Mouse (Mus musculus) layer of hippocampus, postnatal 14 days (tissue): Measurements from ENCODE around the gene Fam241b. TPM values are rescaled to one million over a fixed set of nuclear protein-coding genes. Genes with fewer than 3 reads are reported as not detected.

Source experiments
- DNase-seq, 2 experiments: peaks; one replicate each; pipeline ENCODE4 v3.0.0; 2021 to 2022; ENCODE audit warnings: low spot score in 2 of 2, mixed read lengths in 1 of 2
- total RNA-seq, 2 experiments: library from RNA; stranded (reverse); gene quantifications; 2 replicates each; pipeline ENCODE4 v1.2.3; 2021

The Fam241b gene
- total RNA-seq, 2 experiments from 2014 or later = 42.7 to 44.1 TPM

DNA sequence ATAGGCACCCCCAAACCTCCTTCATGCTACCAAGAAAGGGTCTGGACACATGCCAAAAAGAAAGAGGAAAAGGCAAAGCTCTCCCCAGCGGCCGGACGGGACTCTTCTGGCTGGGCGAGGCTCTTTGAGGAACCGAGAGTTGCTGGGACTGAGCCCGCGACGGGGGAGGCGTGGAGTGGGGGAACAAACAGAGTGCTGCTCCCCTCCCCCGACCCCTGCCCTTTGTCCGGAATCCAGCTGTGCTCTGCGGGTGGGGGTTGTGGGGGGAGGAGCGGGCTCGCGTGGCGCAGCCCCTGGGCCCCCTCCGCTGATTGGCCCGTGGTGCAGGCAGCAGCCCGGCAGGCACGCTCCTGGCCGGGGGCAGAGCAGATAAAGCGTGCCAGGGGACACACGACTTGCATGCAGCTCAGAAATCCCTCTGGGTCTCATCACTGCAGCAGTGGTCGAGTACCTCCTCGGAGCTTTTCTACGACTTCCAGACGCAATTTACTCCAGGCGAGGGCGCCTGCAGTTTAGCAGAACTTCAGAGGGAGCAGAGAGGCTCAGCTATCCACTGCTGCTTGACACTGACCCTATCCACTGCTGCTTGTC is 10.9 kb downstream of the Fam241b start, which contains the start of gene Neurog3:
TSS of gene Neurog3 (plus strand) at position 400 of the 591 bp plus-strand sequence.
- DNase-seq = no peak

DNA sequence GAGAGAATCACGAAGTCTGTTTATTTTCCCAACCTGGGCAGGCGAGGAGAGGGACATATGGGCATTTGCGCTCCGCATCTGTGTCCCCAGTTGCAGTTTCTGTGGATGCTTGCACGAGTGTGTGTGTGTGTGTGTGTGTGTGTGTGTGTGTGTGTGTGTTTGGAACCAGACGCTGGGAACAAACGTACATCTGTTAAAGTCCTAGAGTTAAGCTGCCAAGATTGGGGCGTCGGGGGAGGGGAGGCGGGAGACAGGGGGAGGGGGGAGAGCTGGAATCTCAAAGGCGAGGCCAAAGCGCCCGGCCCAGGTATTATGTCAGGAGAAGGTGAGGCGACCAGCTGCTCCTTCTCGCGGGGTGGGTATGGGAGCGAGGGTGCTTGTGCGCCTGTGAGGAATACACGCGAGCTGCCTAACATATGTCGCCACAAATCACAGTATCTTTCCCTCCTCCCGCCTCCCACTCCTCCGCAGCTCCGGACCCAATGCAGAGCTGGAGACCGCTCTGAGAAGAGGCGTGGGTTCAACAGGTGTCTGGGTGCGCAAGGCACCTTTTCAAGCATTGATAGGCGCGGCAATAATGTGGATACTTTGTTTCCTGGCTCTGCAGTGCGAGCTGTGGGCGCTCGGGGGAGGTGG is 15.3 kb downstream of the Fam241b start:
- peak; percentile 55 to 66 for DNase-seq

DNA sequence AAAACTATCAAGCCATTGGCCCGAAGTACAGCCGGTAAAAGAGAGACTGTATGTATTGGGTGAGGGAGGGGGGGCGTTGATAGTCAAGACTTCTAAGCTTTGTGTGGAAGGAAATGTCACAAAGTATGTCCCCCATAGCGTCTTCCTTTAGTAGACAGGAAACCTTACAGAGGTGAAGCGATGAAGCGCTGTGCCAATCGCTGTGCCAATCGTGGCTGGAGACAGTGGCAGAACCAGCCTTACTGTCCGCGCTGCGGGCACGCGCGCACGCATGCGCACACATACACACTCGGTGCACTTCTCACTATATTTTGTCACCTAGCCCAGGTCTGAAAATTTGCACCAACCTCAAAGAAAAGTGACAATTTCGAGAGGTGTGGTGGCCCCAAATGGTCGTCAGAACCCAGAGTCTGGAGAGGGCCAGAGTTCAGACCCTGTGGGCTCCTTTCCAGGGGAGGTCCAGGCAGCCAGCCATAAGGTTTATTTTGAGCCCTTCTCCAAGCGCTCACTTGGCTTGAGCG is 15.9 kb downstream of the Fam241b start:
- DNase-seq = no peak

DNA sequence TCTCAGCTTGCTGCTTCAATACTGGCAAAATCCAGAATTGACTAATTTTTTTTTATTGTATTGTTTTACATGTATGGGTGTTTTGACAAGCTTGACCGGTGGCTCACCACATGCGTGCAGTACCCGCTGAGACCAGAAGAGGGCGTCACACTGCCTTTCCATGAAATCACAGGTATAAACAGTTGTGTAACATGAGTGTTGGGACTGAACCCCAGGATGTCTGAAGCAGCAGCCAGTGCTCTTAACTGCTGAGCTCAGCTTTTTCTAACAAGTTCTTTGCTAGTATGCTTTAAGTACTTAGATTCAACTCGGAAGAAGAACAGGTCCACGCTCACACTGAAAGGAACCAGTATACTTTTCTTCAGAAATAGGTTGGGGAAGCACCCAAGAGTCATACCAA is 16.6 kb downstream of the Fam241b start:
- no peak for DNase-seq

DNA sequence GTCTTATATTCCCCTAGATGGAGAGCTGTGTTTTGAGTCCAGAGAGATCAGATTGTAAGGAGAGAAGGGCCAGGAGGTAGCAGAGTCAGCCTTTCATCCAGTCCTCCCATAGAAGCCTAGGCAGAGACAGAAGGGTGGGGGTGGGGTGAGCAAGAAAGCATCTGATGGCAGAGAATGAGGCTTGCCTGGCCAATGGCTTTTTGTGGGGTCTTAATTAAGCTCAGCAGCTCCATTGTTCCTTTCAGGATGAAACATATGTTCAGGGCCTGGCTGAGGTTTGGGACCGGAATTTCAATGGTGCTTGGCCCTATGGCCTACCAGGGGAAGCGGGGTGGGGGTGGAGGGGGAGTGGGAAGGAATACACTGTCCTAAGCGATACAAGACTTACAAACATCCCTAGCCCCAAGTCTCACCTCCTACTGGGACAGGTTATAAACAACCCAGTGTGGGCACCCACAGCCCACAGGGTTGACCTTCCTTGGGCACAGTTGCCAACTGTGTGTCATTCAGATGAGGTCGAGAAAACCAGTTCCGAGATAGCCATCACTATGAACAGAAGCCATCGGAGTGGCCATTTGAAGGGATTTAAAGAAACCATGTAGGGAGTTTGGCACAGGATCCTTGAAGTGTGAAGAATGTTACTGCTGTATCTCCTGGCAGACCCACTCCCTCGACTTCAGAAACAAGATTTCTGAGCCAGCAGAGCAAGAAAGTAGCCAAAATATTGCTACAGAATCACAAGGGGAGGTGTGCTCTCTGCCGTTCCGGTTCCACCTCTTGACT is 29.7 kb downstream of the Fam241b start:
- no peak for DNase-seq

DNA sequence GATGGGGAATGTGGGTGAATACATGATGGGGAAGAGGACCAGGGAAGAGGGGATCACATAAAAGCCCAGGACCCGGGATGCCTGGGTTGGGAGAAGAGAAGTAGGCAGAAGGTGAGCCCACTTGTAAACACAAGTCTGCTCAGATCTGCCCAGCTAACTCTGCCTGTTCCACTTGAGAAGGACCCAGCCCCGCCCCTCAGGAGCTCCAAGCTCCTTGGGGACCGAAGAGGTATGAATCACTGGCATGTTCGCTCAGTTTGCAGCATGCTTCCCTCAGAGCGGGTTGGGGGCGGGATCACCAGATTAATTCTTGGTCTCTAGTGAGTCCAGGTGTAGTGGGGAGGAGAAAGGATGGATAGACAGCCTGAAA is 32.5 kb downstream of the Fam241b start:
- DNase-seq = no peak

DNA sequence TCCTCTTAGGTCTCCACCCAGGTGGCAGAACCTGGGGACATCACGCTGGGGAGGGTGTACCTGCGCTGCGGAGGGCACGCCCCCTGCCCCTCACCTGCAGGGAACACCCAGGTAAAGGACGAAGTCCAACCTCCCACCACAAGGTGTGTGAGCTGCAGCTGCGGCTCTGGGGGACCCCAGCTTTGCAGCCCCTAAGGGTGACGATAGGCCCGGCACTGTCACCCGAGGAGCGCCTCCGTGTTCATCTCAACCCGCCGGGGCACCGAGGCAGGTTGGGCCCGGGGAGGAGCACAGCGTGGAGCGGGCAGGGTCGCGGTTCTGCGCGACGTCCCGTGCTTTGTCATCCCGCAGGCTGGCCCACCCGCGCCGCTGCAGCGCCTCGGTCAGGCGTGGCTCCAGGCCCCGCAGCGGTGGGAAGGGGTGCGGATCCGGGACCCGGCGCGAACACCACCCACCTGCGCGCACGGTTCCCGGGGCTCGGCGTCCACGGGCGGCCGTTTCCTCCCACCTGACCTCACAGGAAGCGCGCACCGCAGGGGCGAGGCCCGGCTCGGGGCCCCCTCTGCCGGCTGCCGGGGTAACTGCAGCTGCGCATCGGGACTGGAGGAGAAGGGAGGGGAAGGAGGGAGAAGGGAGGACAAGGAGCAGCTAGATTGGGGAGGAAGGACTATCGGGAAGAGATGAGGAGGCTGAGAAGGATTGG is 33.1 kb downstream of the Fam241b start:
- peak; percentile 85 to 87 for DNase-seq

DNA sequence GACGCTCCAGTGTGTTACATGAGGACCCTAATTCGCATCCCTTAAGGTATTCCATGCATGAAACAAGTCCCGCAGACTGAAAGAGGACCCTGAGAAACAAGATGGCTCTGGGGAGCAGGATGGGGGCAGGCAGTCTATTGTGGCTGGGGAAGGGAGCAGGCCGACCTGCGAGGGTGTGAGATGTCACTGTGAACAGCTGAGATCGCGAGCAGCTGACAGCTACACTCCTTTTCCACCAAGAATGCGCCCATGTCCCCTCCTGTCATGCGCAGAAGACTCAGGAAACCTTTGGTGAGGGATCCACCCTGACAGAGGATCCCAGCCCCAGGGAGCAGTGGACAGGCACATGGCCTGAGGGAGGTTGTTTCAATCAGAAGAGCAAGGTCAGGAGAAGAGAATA is 36.7 kb downstream of the Fam241b start:
- DNase-seq = no peak

DNA sequence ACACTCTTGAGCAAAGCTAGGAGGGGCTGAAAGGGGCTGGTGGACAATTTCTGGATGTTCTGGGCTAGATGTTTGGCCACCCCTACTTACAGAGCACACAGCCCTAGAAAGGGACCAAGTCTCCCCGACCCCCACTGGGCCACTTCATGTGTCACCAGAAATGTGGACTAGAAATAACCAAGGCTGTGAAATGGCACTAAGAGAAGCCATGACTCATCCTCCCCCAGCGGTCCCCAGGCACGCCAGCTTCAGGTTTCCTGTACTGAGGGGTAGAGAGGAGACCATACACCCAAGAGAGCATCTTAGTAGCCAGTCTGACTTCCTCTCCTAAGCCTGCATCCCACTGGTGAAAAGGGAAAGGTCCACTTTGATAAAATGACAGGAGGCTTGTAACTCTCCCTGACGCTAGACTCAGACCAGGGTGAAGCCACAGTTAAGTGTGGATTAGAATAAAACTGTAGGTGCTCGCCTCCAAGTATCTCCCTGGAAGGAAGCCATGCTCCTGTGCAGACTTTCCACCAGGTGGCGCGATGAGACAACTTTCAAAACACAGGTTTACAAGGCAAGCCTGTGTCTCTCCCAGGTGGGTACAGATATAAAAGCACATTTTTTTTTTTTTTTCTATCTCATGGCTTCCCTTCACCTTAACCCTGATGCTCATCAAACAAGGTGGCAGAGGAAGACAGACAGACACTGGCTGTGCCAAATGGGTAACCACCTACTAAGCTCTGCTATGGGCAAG is 38.7 kb downstream of the Fam241b start:
- DNase-seq = peak; percentile 66 to 76

DNA sequence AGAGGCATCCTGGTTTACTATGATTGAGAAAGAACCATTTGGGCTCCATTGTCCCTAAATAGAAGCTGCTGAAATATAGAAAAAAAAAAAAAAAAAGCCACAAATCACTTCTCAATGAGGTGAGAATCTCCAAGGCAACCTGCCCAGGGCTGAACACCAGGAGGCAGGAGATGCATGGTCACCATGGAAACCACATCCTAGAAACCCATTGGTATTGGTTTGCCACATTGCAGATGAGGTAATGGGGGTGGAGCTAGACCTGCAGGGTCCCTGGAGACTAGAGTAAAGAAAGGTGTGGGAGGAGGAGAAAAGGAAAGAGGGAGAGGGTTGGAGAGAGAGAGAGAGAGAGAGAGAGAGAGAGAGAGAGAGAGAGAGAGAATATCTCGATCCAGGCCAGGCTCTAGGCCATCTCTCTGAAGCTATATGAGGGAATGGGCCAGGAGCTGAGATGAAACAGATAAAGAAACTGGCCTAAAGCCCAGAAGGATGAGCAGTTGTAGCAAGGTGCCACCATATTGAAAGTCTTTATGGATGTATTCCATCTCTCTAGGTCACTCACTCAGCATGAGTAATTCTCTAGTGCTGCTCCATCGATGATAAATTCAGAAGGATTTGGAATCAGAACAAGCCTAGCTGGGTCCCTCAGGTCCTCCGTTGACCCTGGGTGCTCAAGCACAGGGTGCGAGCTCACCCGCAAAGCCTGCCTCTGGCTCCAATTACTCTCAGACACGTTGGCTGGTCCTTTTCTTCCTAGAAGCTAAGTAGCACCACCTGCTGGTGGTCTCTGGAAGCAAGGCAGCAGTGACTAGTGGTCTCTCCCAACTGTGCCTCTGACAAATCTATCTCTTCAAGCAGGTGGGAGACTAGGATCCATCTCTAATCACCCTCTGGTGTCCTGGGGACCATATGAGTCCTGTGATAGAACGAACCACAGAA is 41.9 kb downstream of the Fam241b start:
- peak; percentile 86 to 88 for DNase-seq

DNA sequence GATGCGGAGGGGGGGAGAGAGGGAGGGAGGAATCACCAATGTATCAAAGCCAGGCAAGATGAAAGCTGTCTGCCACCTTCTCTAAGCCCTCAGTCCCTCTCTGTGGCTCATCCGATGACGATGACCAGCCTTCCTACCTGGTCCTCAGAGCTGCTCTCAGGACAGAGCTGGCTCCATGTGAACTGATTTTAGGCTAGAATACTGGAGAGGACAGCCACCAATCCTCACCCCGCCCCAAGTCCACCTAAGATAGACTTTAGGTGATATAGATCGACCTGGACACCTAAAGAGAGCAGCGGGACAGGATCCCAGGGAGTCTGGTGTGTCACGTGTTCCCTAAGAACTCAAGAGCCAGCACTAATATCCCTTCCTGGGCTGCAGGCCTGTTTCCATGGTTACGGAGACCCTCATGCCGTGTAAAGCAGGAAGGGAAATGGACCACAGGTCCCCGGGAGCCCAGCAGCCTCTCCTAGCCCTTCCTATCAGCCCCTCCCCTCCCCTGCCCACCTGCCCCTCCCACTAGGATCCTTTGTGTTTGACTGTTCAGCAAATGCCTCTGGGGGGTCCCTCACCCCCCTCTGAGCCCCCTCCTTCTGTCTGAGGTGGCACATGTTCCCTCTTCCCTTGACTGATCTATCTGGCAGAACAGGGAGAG is 43.8 kb downstream of the Fam241b start:
- no peak for DNase-seq

DNA sequence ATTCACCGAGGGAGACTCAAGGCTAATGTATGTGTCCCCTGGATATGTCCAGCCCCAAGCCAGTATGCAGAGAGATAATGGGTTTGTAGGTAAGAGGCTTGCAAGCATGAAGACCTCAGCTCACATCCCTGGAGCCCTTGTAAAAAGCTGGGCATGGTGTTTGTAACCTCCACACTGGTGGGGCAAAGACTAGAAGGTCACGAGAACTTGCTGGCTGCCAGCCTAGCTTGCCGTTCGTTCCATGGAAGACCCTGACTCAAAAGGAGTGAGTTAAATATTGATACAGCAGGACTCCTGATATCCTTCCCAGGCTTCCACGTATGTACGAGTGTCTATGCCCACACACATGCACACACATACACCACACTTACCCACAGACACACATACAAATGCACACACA is 49.3 kb downstream of the Fam241b start:
- DNase-seq = no peak

DNA sequence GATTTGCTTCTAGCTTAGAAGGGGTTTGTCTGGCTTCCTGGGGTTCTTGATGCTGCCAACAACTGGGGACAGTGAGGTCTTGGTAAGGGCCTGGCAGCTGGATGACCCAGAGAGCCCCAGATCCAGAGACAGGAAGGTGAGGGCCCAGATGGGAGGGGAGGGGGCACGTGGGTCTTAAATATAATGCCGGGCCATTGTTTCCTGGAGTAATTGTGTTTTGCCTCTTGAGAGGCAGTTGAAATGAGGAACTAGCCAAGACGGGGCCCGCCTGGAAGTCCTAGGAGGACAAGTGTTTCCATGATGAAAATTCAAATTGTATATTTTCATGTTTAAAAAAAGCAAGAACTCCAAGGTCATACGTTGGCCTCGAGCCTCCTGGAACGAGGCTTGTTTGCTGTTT is 49.8 kb downstream of the Fam241b start:
- no peak for DNase-seq

DNA sequence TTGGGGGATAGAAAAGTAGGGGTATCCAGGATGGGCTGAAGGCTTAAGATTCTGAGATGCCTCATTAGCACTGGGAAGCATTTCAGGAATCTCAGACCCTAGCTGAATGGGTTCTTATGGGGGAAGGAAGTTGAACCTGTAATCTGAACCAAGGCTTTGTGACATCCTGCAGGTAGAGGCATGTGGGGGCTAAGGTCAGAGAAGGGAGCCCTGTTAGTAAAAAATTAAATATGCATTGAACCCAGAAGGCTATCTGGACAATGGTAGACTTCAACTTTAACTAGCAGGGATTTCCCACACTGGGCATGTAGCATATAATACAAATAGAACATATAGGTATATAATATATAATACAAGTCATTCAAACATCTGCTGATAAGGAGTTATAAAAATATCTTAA is 54.2 kb downstream of the Fam241b start:
- DNase-seq = no peak

DNA sequence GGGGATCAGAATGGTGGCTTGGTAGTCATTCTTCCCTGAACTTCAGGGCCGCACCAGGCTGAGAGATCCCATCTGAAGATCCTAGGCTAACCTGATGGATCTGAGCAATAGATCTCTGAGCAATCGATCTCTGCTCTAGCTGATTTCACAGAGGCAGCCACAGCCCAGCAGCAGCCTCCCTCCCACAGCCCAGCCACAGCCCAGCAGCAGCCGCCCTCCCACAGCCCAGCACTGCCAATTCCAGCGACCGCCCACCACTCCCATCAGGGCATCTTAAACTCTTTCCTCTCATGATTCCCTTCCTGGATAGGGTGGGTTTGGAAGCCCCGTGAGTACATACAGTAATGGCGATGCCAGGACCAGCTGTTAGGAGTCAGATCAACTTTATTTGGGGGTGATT is 54.6 kb downstream of the Fam241b start:
- DNase-seq = no peak

DNA sequence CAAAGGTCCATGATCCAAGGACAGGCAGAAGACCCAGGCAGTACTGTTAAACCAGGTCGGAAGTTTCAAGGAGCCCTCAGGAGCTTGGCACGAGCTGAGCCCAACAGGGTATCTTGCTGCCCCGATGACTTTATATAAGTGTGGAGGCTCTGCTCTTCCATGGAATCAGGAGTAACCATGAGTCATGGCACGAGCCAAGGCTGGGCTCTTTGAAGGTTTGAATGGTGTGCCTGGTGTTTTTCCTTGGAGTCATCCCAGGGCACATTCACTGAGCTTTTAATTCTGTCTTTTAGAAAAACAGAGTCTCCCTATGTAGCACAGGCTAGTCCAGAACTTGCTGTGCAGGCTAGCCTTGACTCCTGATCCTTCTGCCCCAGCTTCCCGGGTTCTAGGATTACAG is 55.3 kb downstream of the Fam241b start:
- no peak for DNase-seq

DNA sequence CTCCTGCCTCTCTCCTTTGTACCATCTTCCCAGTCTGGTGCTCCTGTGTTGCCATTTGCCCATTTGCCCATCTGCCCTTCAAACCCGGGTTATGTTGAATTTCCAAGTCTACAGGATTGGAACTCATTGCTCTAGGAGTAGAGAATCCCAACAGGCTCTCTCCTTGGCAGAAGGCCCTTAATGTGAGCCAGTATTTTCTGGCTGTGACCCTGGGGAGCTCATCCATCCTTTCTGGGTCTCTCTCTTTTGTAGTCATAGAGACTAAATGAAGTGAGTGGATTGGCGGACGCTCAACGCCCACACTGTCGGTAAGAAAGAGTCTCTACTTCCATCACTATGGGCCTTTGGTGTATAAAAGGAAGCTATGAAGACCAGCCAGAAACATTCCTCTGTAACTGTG is 56.9 kb downstream of the Fam241b start:
- peak in 1 of 2 experiments; percentile 62 for DNase-seq

DNA sequence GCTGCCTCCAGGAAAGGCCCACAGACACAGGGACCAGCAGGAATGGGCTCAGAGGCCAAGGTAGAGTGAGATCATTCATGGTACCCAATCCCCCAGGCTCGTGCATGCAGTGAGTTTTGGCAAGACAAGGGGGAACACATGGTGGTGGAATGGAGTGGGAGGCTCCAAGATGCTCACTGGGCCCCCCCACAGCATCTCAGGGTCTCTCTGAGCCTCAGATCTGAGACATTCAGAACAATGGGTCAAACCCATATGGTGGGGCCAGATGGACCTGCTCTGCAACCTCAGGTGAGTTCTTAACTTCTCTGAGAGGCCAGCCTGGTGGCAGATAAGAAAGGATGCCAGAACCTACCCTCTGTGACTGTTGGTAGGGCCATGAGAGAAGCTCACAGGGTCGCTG is 57.7 kb downstream of the Fam241b start:
- DNase-seq = peak in 1 of 2 experiments; percentile 58
